Mouse (Mus musculus): Measurements from ENCODE around the gene Nmt2.

GRCm38 (mm10) chr2:3289581-3289980 lies 5.6 kb downstream of the Nmt2 start:
- TF ChIP-seq CTCF (IDR thresholded peaks at IDR 0.05; ENCODE audit: borderline replicate concordance, insufficient read depth, low read depth, low read length) (no peak), POLR2A (IDR thresholded peaks at IDR 0.05; ENCODE audit: borderline replicate concordance, insufficient read depth, low read length) (no peak)
